Mouse (Mus musculus) heart, embryonic 16.5 days (tissue): ENCODE results near the gene Entpd7. TPM values are rescaled to one million over a fixed set of nuclear protein-coding genes. Genes with fewer than 3 reads are reported as not detected.

Experiments
- ATAC-seq: fragments of 200-750 bp; cut with Nextera tagmentation; replicated peaks from 2 replicates; pipeline ENCODE4 v1.8.0; 2017; ENCODE audit warnings: moderate number of reproducible peaks; ENCODE audit not compliant: insufficient read depth, low FRiP score; ENCODE audit errors: extremely low read depth
- H3K27ac ChIP-seq: fragments of 300-500 bp; sonication (generic); 2 replicates; pipeline ENCODE4 v1.5.1; 2014; ENCODE audit warnings: mild to moderate bottlenecking, low read length, control low read depth, moderate library complexity
- H3K27me3 ChIP-seq: fragments of 300-500 bp; sonication (generic); 2 replicates; pipeline ENCODE4 v1.6.1; 2014; ENCODE audit warnings: low read length, mixed read lengths; ENCODE audit not compliant: control insufficient read depth, insufficient read depth
- H3K36me3 ChIP-seq: fragments of 300-500 bp; sonication (generic); 2 replicates; pipeline ENCODE4 v1.6.1; 2014; ENCODE audit not compliant: control insufficient read depth, insufficient read depth
- H3K4me1 ChIP-seq: fragments of 300-500 bp; sonication (generic); 2 replicates; pipeline ENCODE4 v1.6.1; 2014; ENCODE audit warnings: low read length, mixed read lengths; ENCODE audit not compliant: control insufficient read depth, insufficient read depth
- H3K4me2 ChIP-seq: fragments of 300-500 bp; sonication (generic); 2 replicates; pipeline ENCODE4 v1.6.1; 2014; ENCODE audit warnings: low read depth, mild to moderate bottlenecking, control low read depth, low read length
- H3K4me3 ChIP-seq: fragments of 300-500 bp; sonication (generic); 2 replicates; pipeline ENCODE4 v1.5.1; 2014; ENCODE audit warnings: mild to moderate bottlenecking, control low read depth, low read length
- H3K9ac ChIP-seq: fragments of 300-500 bp; sonication (generic); 2 replicates; pipeline ENCODE4 v1.6.1; 2014; ENCODE audit warnings: low read length, control low read depth
- H3K9me3 ChIP-seq: fragments of 300-500 bp; sonication (generic); replicated peaks from 2 replicates; pipeline ENCODE4 v1.6.1; 2016; ENCODE audit warnings: low read length; ENCODE audit not compliant: control insufficient read depth
- WGBS: fragments of 180-500 bp; shearing (Covaris S2); extraction: QIAGEN DNeasy Blood & Tissue Kit; methylation state at CpG from one replicate; pipeline ENCODE4 v1.1.7; 2014; 5-methylcytosine and 5-hydroxymethylcytosine counted together
- polyA plus RNA-seq: library from polyadenylated mRNA; unstranded; fragments of >200 nt; fragmentation: Nextera tagmentation; extraction: Ambion mirVana; gene quantifications from 2 replicates; pipeline ENCODE4 v1.2.1, GENCODE M21; 2015

Gene Entpd7
- polyA plus RNA-seq, 1 experiment from 2014 or later, result 5.1 TPM

DNA sequence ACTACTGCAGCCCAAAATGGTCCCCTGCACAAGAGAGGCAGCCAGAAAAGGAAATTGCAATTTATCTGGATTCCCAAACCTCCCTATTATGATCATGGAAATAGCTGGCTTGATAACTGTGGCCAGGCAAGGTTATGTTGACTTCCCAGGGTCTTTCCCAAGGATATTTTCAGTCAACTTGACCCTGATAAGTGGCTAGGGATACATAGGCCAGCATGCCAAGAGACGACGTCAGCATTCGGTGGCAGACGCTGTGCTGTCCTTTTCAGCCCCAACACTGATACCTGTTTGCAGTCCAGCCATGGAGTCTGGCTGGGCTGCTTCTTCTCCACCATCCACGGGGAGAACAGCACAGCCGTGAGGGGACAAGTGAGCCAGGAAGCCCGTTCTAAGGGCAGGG is 18.4 kb upstream of the Entpd7 start:
- 37% methylated on average over 7 of the region's 7 CpGs for WGBS
- Histone ChIP-seq H3K27ac (no peak overlapping the region), H3K27me3 (no peaks in the 10 kb centered on the region), H3K4me2 (no peak overlapping the region), H3K9ac (no peak overlapping the region), H3K9me3 (no peaks in the 10 kb centered on the region), H3K4me3 (no peak overlapping the region), H3K36me3 (no peaks in the 10 kb centered on the region), H3K4me1 (peaks cover 19% of the 10 kb centered on the region)
- no peak for ATAC-seq

DNA sequence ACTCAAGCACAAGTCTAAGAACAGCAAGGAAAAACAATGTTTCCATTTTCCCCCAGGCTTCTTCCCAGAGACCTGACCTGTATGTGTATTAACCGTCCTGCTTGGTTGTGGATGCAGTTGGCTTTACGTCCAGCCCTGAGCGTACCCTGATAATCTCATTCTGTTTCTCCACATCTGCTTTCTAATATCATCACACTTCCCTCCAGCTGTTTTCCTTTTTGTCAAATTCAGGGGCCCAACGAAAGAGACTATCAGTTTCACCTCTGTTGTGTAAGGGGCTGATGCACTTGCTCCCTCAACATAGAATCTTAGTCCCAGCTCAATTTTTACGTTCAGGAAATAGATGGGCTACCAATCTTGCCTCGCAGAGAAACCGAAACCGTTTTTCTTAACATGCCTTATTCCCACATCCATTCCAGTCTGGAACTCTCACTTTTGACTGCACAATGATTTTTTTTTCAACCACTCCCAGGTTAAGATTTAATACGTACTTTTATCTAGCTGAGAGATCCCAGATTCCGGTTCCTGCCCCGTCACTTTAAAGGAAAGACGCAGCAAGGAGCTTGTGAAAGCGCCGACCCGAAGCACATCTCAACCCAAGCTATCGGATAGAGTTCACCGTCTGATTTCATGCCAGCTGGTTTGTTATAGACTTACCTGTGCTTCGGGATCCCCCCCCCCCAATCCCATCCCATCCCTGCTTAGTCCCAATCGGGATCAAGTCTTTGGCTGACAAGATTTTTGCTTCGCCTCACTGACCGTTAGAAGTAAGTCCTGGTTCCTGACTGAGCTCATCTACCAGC is 15.8 kb upstream of the Entpd7 start:
- 5% methylated on average over 21 of the region's 21 CpGs for WGBS
- peak overlapping the region; percentile 90 for H3K27ac ChIP-seq

DNA sequence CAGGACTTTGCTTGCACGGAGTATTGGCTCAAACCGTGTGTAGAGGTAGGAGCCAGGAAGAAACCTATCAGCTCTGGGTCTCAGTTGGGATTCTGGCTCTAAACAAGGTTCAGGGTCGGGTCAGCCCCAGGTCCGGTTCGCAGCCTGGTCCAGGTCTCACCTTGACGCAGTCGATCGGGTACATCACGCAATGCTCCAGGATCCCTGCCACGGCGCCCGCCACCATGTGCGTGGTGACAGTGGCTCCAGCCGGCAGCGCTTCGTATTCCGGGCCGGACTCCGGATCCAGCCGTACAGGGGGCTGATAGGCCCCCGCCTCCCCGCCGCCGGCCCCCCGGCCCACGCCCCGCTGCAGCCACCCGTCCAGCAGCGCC is 15.2 kb upstream of the Entpd7 start:
- 0 out of 2 replicates have a peak, but pooled peaks have one; percentile 2 for ATAC-seq
- Histone ChIP-seq H3K4me3 (peak overlapping the region; percentile 93), H3K4me1 (peaks cover 25% of the 10 kb centered on the region), H3K9ac (peak overlapping the region; percentile 96), H3K36me3 (no peaks in the 10 kb centered on the region), H3K4me2 (peak overlapping the region; percentile 77), H3K27ac (peak overlapping the region; percentile 90), H3K9me3 (no peaks in the 10 kb centered on the region), H3K27me3 (no peaks in the 10 kb centered on the region)
- WGBS, result under 1% methylated on average over 28 of the region's 29 CpGs

More for the DNA sequence above, 15.8 kb upstream of the Entpd7 start:
- H3K4me3 ChIP-seq, result peak overlapping the region; percentile 93
- peaks cover 25% of the 10 kb centered on the region for H3K4me1 ChIP-seq
- H3K4me2 ChIP-seq, result peak overlapping the region; percentile 77
- H3K9me3 ChIP-seq, result no peaks in the 10 kb centered on the region
- ATAC-seq, result no peak
- peak overlapping the region; percentile 96 for H3K9ac ChIP-seq
- no peaks in the 10 kb centered on the region for H3K27me3 ChIP-seq
- H3K36me3 ChIP-seq, result no peaks in the 10 kb centered on the region

DNA sequence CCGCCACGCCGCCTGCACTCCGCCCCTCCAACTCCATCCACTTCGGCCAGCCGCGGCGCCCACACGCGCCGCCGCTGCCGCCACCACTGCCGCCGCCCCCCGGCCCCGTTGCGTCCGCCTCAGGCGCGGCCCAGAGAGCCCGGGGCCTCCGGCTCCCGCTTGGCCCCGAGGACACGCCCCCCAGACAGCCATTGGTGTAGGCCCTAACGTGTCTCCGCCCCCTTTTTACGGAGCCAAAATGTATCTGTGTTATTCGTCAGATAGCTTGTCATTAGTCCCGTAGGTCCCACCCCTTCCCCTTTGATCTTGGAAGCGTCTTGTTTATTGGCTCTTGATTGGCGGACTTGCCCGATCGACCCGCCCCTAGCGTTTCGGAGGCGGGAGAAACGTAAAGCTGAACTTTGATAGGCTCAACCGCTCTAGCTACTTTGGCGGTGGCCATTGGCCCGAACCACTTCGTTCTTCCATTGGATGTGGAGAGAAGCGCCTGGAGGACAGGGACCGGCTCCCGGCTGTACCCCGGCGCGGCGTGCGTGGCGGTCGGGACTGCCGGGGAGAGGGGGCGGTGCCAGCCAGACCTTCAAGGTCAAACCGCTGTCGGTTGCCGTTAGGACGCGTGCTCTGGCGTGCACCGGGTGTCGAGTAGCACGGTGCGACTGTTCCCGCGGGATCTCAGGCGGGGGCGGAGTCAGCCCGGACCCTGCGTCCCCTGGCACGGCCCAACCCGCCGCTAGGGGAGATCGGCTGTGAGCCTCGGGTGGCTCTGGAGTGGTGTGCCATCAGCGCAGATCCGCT is 14.5 kb upstream of the Entpd7 start, which contains the start of gene Slc25a28:
Gene Slc25a28 (minus strand): TSS at position 152 of the 795 bp plus-strand sequence.
- peak within 1 kb of the TSS; percentile 99 for H3K27ac ChIP-seq
- ATAC-seq, result peak; percentile 94

DNA sequence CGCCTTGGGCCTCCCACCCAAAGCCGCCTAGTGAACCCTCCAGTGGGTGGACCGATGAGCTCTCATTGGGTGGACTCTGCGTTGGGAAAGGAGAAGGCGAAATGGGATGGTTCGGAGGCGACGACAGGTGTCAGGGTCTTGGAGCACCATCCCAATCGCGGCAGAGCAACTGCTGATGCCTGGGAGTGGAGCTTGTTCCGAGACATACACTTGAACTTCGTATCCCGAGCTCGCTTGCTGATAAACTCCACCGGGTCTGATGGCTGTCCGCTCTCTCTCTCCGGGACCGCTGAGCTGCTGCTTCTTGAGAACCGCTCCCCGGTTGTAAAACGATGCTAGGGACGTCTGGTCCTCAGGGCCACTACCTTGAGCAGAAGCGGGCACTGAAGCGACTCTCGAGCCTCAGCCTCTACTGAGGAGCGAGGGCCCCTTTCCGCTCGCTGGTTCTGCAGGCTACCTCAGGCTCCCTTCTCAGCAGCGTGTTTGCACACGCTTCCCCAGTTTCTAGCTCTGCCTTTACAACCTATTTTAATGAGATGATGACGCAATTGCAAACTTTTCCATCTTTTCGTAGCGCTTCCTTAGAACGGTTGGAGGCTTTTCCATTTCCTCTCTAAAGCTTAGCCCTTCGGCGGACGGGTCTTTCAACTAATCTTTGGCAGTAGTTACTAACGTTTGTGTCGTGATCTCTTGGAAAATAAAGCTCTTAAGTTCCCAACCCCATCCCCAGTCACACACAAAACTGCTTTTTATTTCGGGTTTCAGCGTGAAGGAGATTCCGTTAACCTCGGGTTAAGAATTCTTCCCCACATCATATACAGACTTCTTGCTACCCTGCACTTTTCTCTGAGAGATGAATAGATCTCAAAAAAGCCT is 13.7 kb upstream of the Entpd7 start:
- Histone ChIP-seq H3K4me1 (peaks cover 22% of the 10 kb centered on the region), H3K9ac (peak overlapping the region; percentile 84), H3K27ac (peak overlapping the region; percentile 99), H3K27me3 (no peaks in the 10 kb centered on the region), H3K9me3 (no peaks in the 10 kb centered on the region), H3K4me3 (peak overlapping the region; percentile 69), H3K36me3 (no peaks in the 10 kb centered on the region), H3K4me2 (peak overlapping the region; percentile 92)
- peak; percentile 5; the same call in 1 of the 2 replicates for ATAC-seq
- WGBS, result 2% methylated on average over 43 of the region's 43 CpGs

More for the DNA sequence above, 14.5 kb upstream of the Entpd7 start, which contains the start of gene Slc25a28:
- no peaks in the 10 kb centered on the region for H3K9me3 ChIP-seq
- peak within 1 kb of the TSS; percentile 93 for H3K4me3 ChIP-seq
- peak within 1 kb of the TSS; percentile 92 for H3K4me2 ChIP-seq
- H3K36me3 ChIP-seq, result no peaks in the 10 kb centered on the region
- peak within 1 kb of the TSS; percentile 96 for H3K9ac ChIP-seq
- H3K27me3 ChIP-seq, result no peaks in the 10 kb centered on the region
- under 1% methylated on average over 74 of the region's 79 CpGs for WGBS
- H3K4me1 ChIP-seq, result peaks cover 25% of the 10 kb centered on the region

DNA sequence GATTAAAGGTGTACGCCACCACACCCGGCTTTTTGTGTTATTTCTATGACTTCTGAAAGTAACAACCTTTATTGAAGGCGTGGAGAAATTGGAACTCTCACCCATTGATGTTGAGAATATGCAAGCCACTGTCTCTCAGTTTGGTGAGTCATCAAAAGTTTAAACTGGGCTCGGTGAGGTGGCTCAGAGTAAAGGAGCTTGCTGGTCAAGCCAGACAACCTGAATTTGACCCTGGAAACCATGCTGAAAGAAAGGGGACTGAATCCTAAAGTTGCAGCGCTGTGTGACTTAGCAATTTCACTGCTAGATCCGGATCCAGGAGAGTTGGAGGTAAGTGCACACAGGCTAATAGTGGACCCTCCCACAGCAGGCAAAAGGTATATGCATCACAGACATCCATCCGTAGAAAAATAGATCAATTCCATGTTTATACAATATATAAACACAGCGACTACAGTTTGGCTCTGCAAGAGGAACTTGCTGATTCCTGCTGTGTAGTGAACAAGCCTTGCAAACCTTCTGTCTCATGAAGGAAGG is 10.9 kb upstream of the Entpd7 start:
- no peak for ATAC-seq
- no peaks in the 10 kb centered on the region for H3K27me3 ChIP-seq
- no peak overlapping the region for H3K4me3 ChIP-seq
- no peak overlapping the region for H3K27ac ChIP-seq
- 74% methylated on average over 8 of the region's 8 CpGs for WGBS
- no peak overlapping the region for H3K9ac ChIP-seq
- no peaks in the 10 kb centered on the region for H3K36me3 ChIP-seq
- no peak overlapping the region for H3K4me2 ChIP-seq
- H3K9me3 ChIP-seq, result no peaks in the 10 kb centered on the region
- H3K4me1 ChIP-seq, result peaks cover 9% of the 10 kb centered on the region

DNA sequence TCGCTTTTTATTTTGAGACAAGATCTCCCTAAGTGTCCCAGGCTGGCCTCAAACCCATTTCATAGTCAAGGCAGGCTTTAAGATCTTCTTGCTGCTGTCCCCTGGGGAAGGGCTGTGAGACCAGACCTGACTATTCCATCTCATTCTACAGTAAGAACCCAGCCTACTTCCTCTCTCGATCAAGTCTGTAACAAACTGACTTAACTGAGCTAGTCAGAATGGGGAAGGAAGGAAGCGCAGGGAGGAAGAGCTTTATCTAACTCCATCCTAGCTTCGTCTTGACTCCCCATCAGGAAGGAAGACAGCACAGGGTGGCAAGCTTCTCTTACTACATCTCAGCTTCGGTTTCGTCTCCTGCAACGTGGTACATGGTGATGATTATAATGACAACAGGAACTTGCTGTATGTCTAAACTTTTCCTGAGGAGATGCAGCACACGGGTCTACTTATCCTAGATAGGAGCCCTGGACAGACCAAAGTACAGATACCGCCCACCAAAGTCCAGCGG is 9.9 kb upstream of the Entpd7 start:
- no peak overlapping the region for H3K4me2 ChIP-seq
- ATAC-seq, result no peak

DNA sequence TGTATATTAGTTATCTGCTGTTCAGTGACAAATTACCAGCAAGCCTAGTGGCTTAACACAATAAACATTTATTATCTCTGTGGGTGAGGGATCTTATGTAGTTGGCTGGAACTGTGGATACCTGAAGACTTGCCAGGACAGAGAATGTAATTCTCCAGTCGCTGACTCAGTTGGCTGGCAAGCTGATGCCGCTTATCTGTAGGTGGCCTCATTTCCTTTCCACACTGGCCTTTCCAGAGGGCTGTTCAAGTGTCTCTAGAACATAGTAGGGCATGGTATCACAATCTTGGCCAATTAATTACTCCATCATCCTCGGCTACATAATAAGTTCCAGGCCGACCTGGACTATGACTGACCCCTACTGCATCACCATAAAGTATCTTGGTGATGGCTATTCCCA is 7.9 kb upstream of the Entpd7 start:
- no peak overlapping the region for H3K4me2 ChIP-seq
- no peaks in the 10 kb centered on the region for H3K27me3 ChIP-seq
- no peak overlapping the region for H3K9ac ChIP-seq
- H3K4me3 ChIP-seq, result no peak overlapping the region
- H3K4me1 ChIP-seq, result peaks cover 1% of the 10 kb centered on the region; the same call in 1 of the 2 replicates
- WGBS, result 73% methylated on average over 4 of the region's 4 CpGs
- H3K36me3 ChIP-seq, result no peaks in the 10 kb centered on the region
- H3K27ac ChIP-seq, result no peak overlapping the region
- H3K9me3 ChIP-seq, result no peaks in the 10 kb centered on the region
- no peak for ATAC-seq

More for the DNA sequence above, 9.9 kb upstream of the Entpd7 start:
- Histone ChIP-seq H3K27me3 (no peaks in the 10 kb centered on the region), H3K27ac (no peak overlapping the region), H3K4me3 (no peak overlapping the region), H3K9me3 (no peaks in the 10 kb centered on the region), H3K36me3 (no peaks in the 10 kb centered on the region), H3K9ac (no peak overlapping the region), H3K4me1 (peaks cover 8% of the 10 kb centered on the region)
- 54% methylated on average over 10 of the region's 10 CpGs for WGBS
